Mouse (Mus musculus) CH12.LX (cell line): ENCODE results near the gene Rabac1. TPM values are rescaled to one million over a fixed set of nuclear protein-coding genes. Genes with fewer than 3 reads are reported as not detected.

ENCODE experiments used
- DNase-seq: peaks from one replicate; pipeline ENCODE4 v3.0.0-alpha.2; 2013; ENCODE audit errors: extremely low read depth
- H3K27ac ChIP-seq: 2 replicates; pipeline ENCODE4 v1.5.1; 2012; ENCODE audit warnings: low read depth, mild to moderate bottlenecking, control low read depth, moderate library complexity; ENCODE audit not compliant: insufficient read depth
- H3K27me3 ChIP-seq: replicated peaks from 2 replicates; pipeline ENCODE3; 2012; ENCODE audit warnings: inconsistent platforms
- H3K36me3 ChIP-seq, 2 experiments: replicated peaks in 1 of 2; 2 replicates each; pipeline versions ENCODE3 to v1.6.1; 2012; ENCODE audit warnings: inconsistent platforms in 1 of 2, low read length in 1 of 2, mild to moderate bottlenecking in 1 of 2, mixed read lengths in 1 of 2, moderate library complexity in 1 of 2; ENCODE audit not compliant: control insufficient read depth in 1 of 2, insufficient read depth in 1 of 2
- H3K4me1 ChIP-seq, 2 experiments: 2 replicates each; pipeline ENCODE4 v1.6.1; 2012; ENCODE audit warnings: inconsistent platforms in 1 of 2, moderate library complexity in 1 of 2; ENCODE audit not compliant: insufficient read depth in 2 of 2, control insufficient read depth in 1 of 2
- H3K4me2 ChIP-seq: 2 replicates; pipeline ENCODE4 v1.6.1; 2012; ENCODE audit warnings: low read depth, mild to moderate bottlenecking, control low read depth; ENCODE audit not compliant: poor library complexity, insufficient read depth, severe bottlenecking
- H3K4me3 ChIP-seq, 3 experiments: fragments of 150-350 bp in 1 of 3; sonication (generic) in 1 of 3; replicated peaks in 1 of 3; 2 replicates each; pipeline versions ENCODE3 to v1.5.1; 2011 to 2012; ENCODE audit warnings: low read depth in 2 of 3, low read length in 2 of 3, mild to moderate bottlenecking in 2 of 3, moderate library complexity in 2 of 3, control low read depth in 1 of 3, improper control_type of control experiment in 1 of 3, inconsistent platforms in 1 of 3, mixed read lengths in 1 of 3; ENCODE audit not compliant: poor library complexity in 1 of 3
- H3K79me2 ChIP-seq: replicated peaks from 2 replicates; pipeline ENCODE4 v1.6.1; 2012; ENCODE audit warnings: mild to moderate bottlenecking, moderate library complexity; ENCODE audit not compliant: control insufficient read depth, poor library complexity, insufficient read depth, severe bottlenecking; ENCODE audit errors: extremely low read depth
- H3K9ac ChIP-seq: 2 replicates; pipeline ENCODE4 v1.6.1; 2012; ENCODE audit warnings: low read depth, mild to moderate bottlenecking, control low read depth, moderate library complexity; ENCODE audit not compliant: insufficient read depth
- H3K9me3 ChIP-seq: replicated peaks from 2 replicates; pipeline ENCODE3; 2012; ENCODE audit warnings: low read length, inconsistent platforms, mixed read lengths
- CHD1 ChIP-seq: IDR thresholded peaks from 2 replicates; pipeline ENCODE4 v1.6.1; 2012; ENCODE audit warnings: low read depth, low read length, improper control_type of control experiment, inconsistent platforms
- CHD2 ChIP-seq: IDR thresholded peaks from 2 replicates; pipeline ENCODE4 v1.6.1; 2011; ENCODE audit warnings: low read length, improper control_type of control experiment
- CTCF ChIP-seq, 2 experiments: IDR thresholded peaks in 1 of 2; conservative IDR thresholded peaks in 1 of 2; 2 replicates each; pipeline ENCODE4 v1.5.1; 2011 to 2012; ENCODE audit warnings: low read depth in 2 of 2, low read length in 2 of 2, improper control_type of control experiment in 1 of 2, inconsistent platforms in 1 of 2, mild to moderate bottlenecking in 1 of 2, moderate library complexity in 1 of 2
- E2F4 ChIP-seq: IDR thresholded peaks from 2 replicates; pipeline ENCODE4 v1.6.1; 2011; ENCODE audit warnings: low read depth, low read length, improper control_type of control experiment; ENCODE audit not compliant: insufficient replicate concordance
- EP300 ChIP-seq: IDR thresholded peaks from 2 replicates; pipeline ENCODE4 v1.6.1; 2011; ENCODE audit warnings: low read length, improper control_type of control experiment
- ETS1 ChIP-seq: conservative IDR thresholded peaks from 2 replicates; pipeline ENCODE4 v1.6.1; 2012; ENCODE audit warnings: low read depth, mild to moderate bottlenecking, inconsistent platforms, low read length, improper control_type of control experiment, moderate library complexity
- GABPA ChIP-seq: IDR thresholded peaks from 2 replicates; pipeline ENCODE4 v1.6.1; 2012; ENCODE audit warnings: low read depth, low read length, improper control_type of control experiment, inconsistent platforms; ENCODE audit not compliant: insufficient replicate concordance
- HCFC1 ChIP-seq: IDR thresholded peaks from 2 replicates; pipeline ENCODE4 v1.6.1; 2012; ENCODE audit warnings: low read depth, mild to moderate bottlenecking, inconsistent platforms, low read length, improper control_type of control experiment
- JUN ChIP-seq: IDR thresholded peaks from 2 replicates; pipeline ENCODE4 v1.6.1; 2011; ENCODE audit warnings: low read depth, mild to moderate bottlenecking, low read length, improper control_type of control experiment, moderate library complexity; ENCODE audit not compliant: insufficient read depth
- MAFK ChIP-seq: IDR thresholded peaks from 2 replicates; pipeline ENCODE4 v1.6.1; 2011; ENCODE audit warnings: low read length, improper control_type of control experiment; ENCODE audit not compliant: insufficient replicate concordance
- MAX ChIP-seq: IDR thresholded peaks from 2 replicates; pipeline ENCODE4 v1.6.1; 2011; ENCODE audit warnings: low read length, improper control_type of control experiment
- MXI1 ChIP-seq: IDR thresholded peaks from 2 replicates; pipeline ENCODE4 v1.6.1; 2011; ENCODE audit warnings: mild to moderate bottlenecking, low read depth, low read length, improper control_type of control experiment
- NELFE ChIP-seq: IDR thresholded peaks from 2 replicates; pipeline ENCODE4 v1.6.1; 2011; ENCODE audit warnings: low read depth, low read length, improper control_type of control experiment
- NRF1 ChIP-seq: IDR thresholded peaks from 2 replicates; pipeline ENCODE4 v1.6.1; 2014; ENCODE audit warnings: low read depth, mild to moderate bottlenecking, inconsistent platforms, low read length, improper control_type of control experiment, moderate library complexity
- PAX5 ChIP-seq: IDR thresholded peaks from 2 replicates; pipeline ENCODE4 v1.6.1; 2012; ENCODE audit warnings: low read length, inconsistent platforms, mixed read lengths
- POLR2A ChIP-seq: IDR thresholded peaks from 2 replicates; pipeline ENCODE4 v1.6.1; 2011; ENCODE audit warnings: low read depth, mild to moderate bottlenecking, improper control_type of control experiment, low read length
- RAD21 ChIP-seq: IDR thresholded peaks from 2 replicates; pipeline ENCODE4 v1.6.1; 2011; ENCODE audit warnings: low read depth, mild to moderate bottlenecking, low read length, improper control_type of control experiment, moderate library complexity
- RCOR1 ChIP-seq: conservative IDR thresholded peaks from 2 replicates; pipeline ENCODE4 v1.6.1; 2012; ENCODE audit warnings: low read depth, mild to moderate bottlenecking, inconsistent platforms, low read length, improper control_type of control experiment
- SIN3A ChIP-seq: IDR thresholded peaks from 2 replicates; pipeline ENCODE4 v1.6.1; 2012; ENCODE audit warnings: low read length, improper control_type of control experiment, inconsistent platforms
- SMC3 ChIP-seq: IDR thresholded peaks from 2 replicates; pipeline ENCODE4 v1.6.1; 2011; ENCODE audit warnings: low read depth, low read length, improper control_type of control experiment
- TBP ChIP-seq: conservative IDR thresholded peaks from 2 replicates; pipeline ENCODE4 v1.6.1; 2011; ENCODE audit warnings: low read depth, low read length, improper control_type of control experiment
- TCF12 ChIP-seq: IDR thresholded peaks from 2 replicates; pipeline ENCODE4 v1.6.1; 2014; ENCODE audit warnings: low read depth, mild to moderate bottlenecking, inconsistent platforms, low read length, improper control_type of control experiment
- UBTF ChIP-seq: IDR thresholded peaks from 2 replicates; pipeline ENCODE4 v1.6.1; 2012; ENCODE audit warnings: low read depth, mild to moderate bottlenecking, inconsistent platforms, low read length, improper control_type of control experiment, moderate library complexity
- USF1 ChIP-seq: IDR thresholded peaks from 2 replicates; pipeline ENCODE4 v1.6.1; 2014; ENCODE audit warnings: low read depth, mild to moderate bottlenecking, inconsistent platforms, low read length, improper control_type of control experiment
- USF2 ChIP-seq: conservative IDR thresholded peaks from 2 replicates; pipeline ENCODE4 v1.6.1; 2011; ENCODE audit warnings: low read depth, low read length, improper control_type of control experiment
- ZC3H11A ChIP-seq: IDR thresholded peaks from 2 replicates; pipeline ENCODE4 v1.6.1; 2012; ENCODE audit warnings: low read depth, mild to moderate bottlenecking, inconsistent platforms, low read length, improper control_type of control experiment
- ZMIZ1 ChIP-seq: IDR thresholded peaks from 2 replicates; pipeline ENCODE4 v1.6.1; 2012; ENCODE audit warnings: low read depth, mild to moderate bottlenecking, inconsistent platforms, low read length, improper control_type of control experiment
- dilution Hi-C: fragments of 300-500 bp; cut with MboI; formaldehyde crosslinking; loops from 2 replicates; pipeline ENCODE4 v1.14.3; 2020; ENCODE audit warnings: low sequenced_read_pairs; ENCODE audit not compliant: extremely low pct_unique_long_range_greater_than_20kb, extremely low pct_ligation_motif_present
- in situ Hi-C: fragments of 300-500 bp; cut with MboI; formaldehyde crosslinking; loops from 3 replicates; pipeline ENCODE4 v1.14.3; 2019; ENCODE audit warnings: low sequenced_read_pairs, low pct_ligation_motif_present, low pct_unique_long_range_greater_than_20kb, mixed read lengths
- polyA plus RNA-seq: library from polyadenylated mRNA; unstranded; fragments of >175 nt; gene quantifications from 2 replicates; pipeline ENCODE4 v1.2.1, GENCODE M21; 2012; ENCODE audit warnings: low read depth; ENCODE audit not compliant: insufficient read length
- total RNA-seq, 2 experiments: library from RNA; depleted of rRNA; stranded (reverse); fragments of 300-350 nt in 1 of 2; fragments of >200 nt in 1 of 2; gene quantifications; 2 replicates each; pipeline ENCODE4 v1.2.3; 2012 to 2014

Rabac1 gene
- total and polyA plus RNA-seq, 3 experiments = 44.6 to 135 (median 70.5) TPM

DNA sequence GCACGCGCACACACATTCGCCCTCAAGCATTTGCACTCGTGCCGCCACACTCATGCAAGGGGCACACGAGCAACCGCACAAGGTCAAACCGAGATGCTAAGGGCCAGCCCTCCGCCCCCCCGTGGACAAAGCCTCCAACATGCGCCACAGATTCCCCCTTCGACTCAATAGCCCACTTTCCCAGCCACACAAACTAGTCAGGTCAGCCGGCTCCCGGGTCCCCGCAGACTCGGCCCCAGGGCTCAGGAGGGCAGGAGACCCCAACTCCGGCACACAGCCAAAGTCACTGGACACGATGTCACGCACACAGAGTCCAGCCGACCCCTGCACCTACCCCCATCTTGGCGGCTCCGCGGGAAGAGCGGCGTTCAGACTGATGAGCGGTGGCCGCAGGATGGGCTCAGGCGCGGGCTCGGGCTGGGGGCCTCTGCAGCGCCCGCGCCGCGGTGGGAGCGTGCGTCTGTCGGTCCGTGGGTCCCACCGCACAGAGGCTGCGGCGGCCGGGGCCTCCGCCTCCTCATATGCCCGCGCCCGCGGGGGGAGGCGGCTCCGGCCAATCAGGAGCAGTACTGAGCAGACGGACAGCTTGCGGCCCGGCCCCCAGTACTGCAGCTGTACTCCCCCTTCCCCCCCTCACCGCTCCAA is 33.0 kb upstream of the Rabac1 start, which contains the start of gene Atp1a3:
Atp1a3 (minus strand) TSS at position 538 of the 645 bp plus-strand sequence.
- no peak for DNase-seq

GRCm38 (mm10) chr7:25004806-25005205 is 32.3 kb upstream of the Rabac1 start:
- no peaks in the 10 kb centered on the region for H3K36me3 ChIP-seq
- H3K9me3 ChIP-seq = no peaks in the 10 kb centered on the region
- TF ChIP-seq SMC3 = no peak
- no peak for TF ChIP-seq MAX
- TF ChIP-seq TCF12 = no peak
- TF ChIP-seq NRF1 = no peak
- no peak for TF ChIP-seq ETS1
- TF ChIP-seq PAX5 = no peak
- TF ChIP-seq UBTF = no peak
- no peak for TF ChIP-seq EP300
- no peak for TF ChIP-seq POLR2A
- TF ChIP-seq SIN3A = no peak
- TF ChIP-seq USF2 = no peak
- no peak for TF ChIP-seq RCOR1
- TF ChIP-seq JUN = no peak
- in situ Hi-C loops (no loop called here), dilution Hi-C loops (no loop called here)
- no peak overlapping the region for H3K4me2 ChIP-seq
- H3K4me3 ChIP-seq = no peak overlapping the region
- H3K4me1 ChIP-seq = peaks cover 3 to 7% of the 10 kb centered on the region in 2 experiments; a peak in 2 of 4 replicates
- no peak overlapping the region for H3K9ac ChIP-seq
- peaks cover 72% of the 10 kb centered on the region for H3K27me3 ChIP-seq
- no peaks in the 10 kb centered on the region for H3K79me2 ChIP-seq
- H3K27ac ChIP-seq = no peak overlapping the region
- DNase-seq = no peak

More for the DNA sequence above, 33.0 kb upstream of the Rabac1 start, which contains the start of gene Atp1a3:
- Histone ChIP-seq H3K27me3 (peaks cover 66% of the 10 kb centered on the region), H3K79me2 (no peaks in the 10 kb centered on the region), H3K4me2 (0 out of 2 replicates have a peak within 1 kb of the TSS, but pooled peaks have one; percentile 1)
- TF ChIP-seq POLR2A = no peak
- no peak for TF ChIP-seq TBP
- TF ChIP-seq ZC3H11A = no peak
- no peak for TF ChIP-seq GABPA
- TF ChIP-seq EP300 = no peak
- no peak for TF ChIP-seq CTCF (conservative IDR thresholded peaks at IDR 0.05 in 1 of 2, IDR thresholded peaks at IDR 0.05 in 1 of 2; ENCODE audit: low read depth in 2 of 2, low read length in 2 of 2)
- TF ChIP-seq RAD21 = no peak
- no peak for TF ChIP-seq PAX5
- no peak for TF ChIP-seq NELFE
- TF ChIP-seq MAX = no peak
- TF ChIP-seq CHD1 = no peak
- no peak for TF ChIP-seq E2F4
- TF ChIP-seq HCFC1 = no peak
- TF ChIP-seq TCF12 = no peak
- TF ChIP-seq MXI1 = no peak
- TF ChIP-seq NRF1 = no peak
- no peak for TF ChIP-seq ZMIZ1
- TF ChIP-seq MAFK = no peak
- TF ChIP-seq CHD2 = no peak
- TF ChIP-seq USF1 = no peak
- TF ChIP-seq, all 38 proteins: peak for 0
- no peak within 1 kb of the TSS for H3K4me3 ChIP-seq
- peaks cover 0 to 2% of the 10 kb centered on the region in 2 experiments for H3K36me3 ChIP-seq
- H3K9ac ChIP-seq = no peak within 1 kb of the TSS
- no peak within 1 kb of the TSS for H3K27ac ChIP-seq
- in situ Hi-C loops = no loop called here
- peaks cover 3 to 4% of the 10 kb centered on the region in 2 experiments; a peak in 2 of 4 replicates for H3K4me1 ChIP-seq
- dilution Hi-C loops = no loop called here
- H3K9me3 ChIP-seq = peaks cover 2% of the 10 kb centered on the region
